Mouse (Mus musculus) R1 (cell line): ENCODE measurements around the gene Olfr1044.

Source experiments
- DNase-seq: peaks from one replicate; pipeline ENCODE4 v3.0.0-alpha.2; 2018; ENCODE audit warnings: low read depth, low spot score

The Olfr1044 gene

GRCm38 (mm10) chr2:86177720-86178119, at the start of gene Olfr1044:
Gene Olfr1044 (minus strand): TSS chr2:86177820.
- DNase-seq, result no peak

- no peak for DNase-seq
These were observed 41.6 kb upstream of the Olfr1044 start, which contains the start of gene Olfr1046 for GRCm38 (mm10) chr2:86219214-86219613. Gene Olfr1046 (minus strand): TSS chr2:86219314.

- DNase-seq, result no peak
These were observed 25.3 kb upstream of the Olfr1044 start, which contains the start of gene Olfr1045 for GRCm38 (mm10) chr2:86202909-86203308. Gene Olfr1045 (minus strand): TSS chr2:86203009.

- DNase-seq, result no peak
These were observed 18.2 kb upstream of the Olfr1044 start for GRCm38 (mm10) chr2:86195863-86196262.

- no peak for DNase-seq
These were observed 8.0 kb upstream of the Olfr1044 start, which contains the start of gene Olfr52 for GRCm38 (mm10) chr2:86185583-86185982. Gene Olfr52 (minus strand): TSS chr2:86185683.

GRCm38 (mm10) chr2:86179950-86180349, 2.3 kb upstream of the Olfr1044 start:
- DNase-seq, result peak; percentile 53

GRCm38 (mm10) chr2:86175422-86175821, 2.2 kb downstream of the Olfr1044 start:
- peak; percentile 83 for DNase-seq

- no peak for DNase-seq
These were observed 10.2 kb downstream of the Olfr1044 start, which contains the start of gene Olfr1043 for GRCm38 (mm10) chr2:86167422-86167821. Gene Olfr1043 (minus strand): TSS chr2:86167522.

GRCm38 (mm10) chr2:86161738-86162137, 15.9 kb downstream of the Olfr1044 start, which contains the start of gene Olfr1042:
Gene Olfr1042 (minus strand): TSS chr2:86161838.
- no peak for DNase-seq

- DNase-seq, result no peak
These were observed 31.0 kb downstream of the Olfr1044 start, which contains the start of gene Olfr1040 for GRCm38 (mm10) chr2:86146632-86147031. Gene Olfr1040 (minus strand): TSS chr2:86146732.

- no peak for DNase-seq
These were observed 41.8 kb downstream of the Olfr1044 start, which contains the start of gene Olfr1039 for GRCm38 (mm10) chr2:86135828-86136227. Gene Olfr1039 (minus strand): TSS chr2:86135928.
